Mouse (Mus musculus): Measurements from ENCODE around the gene Smurf1. TPM values are rescaled to one million over a fixed set of nuclear protein-coding genes. Genes with fewer than 3 reads are reported as not detected.

The Smurf1 gene
- total and polyA plus RNA-seq, 3 experiments, result 1.3 to 4.1 (median 2.1) TPM

- Histone ChIP-seq H3K9me3 (replicated peaks) (no peaks in the 10 kb centered on the region), H3K36me3 (replicated peaks) (no peaks in the 10 kb centered on the region), H3K27me3 (ENCODE audit: insufficient read depth, low read length) (no peaks in the 10 kb centered on the region; the same call in 1 of the 2 replicates), H3K4me3 (ENCODE audit: low read depth, low read length) (no peak overlapping the region), H3K4me1 (ENCODE audit: insufficient read depth, low read depth, low read length) (no peaks in the 10 kb centered on the region)
- DNase-seq (ENCODE audit: low spot score) (no peak), ATAC-seq (ENCODE audit: extremely low read depth, insufficient number of reproducible peaks, low FRiP score, poor library complexity, severe bottlenecking) (no peak)
- TF ChIP-seq POLR2AphosphoS5 (IDR thresholded peaks at IDR 0.05; ENCODE audit: insufficient replicate concordance, low read depth, low read length) (no peak), TAL1 (conservative IDR thresholded peaks at IDR 0.05; ENCODE audit: low read depth, low read length) (no peak), GATA2 (IDR thresholded peaks at IDR 0.05; ENCODE audit: borderline replicate concordance, low read depth, low read length) (no peak), GATA1 (IDR thresholded peaks at IDR 0.05; ENCODE audit: borderline replicate concordance, low read length) (no peak), CTCF (IDR thresholded peaks at IDR 0.05; ENCODE audit: low read depth, low read length) (no peak)
Observed at GRCm38 (mm10) chr5:144891276-144891675, 74.4 kb downstream of the Smurf1 start.

- H3K36me3 ChIP-seq (replicated peaks), result no peaks in the 10 kb centered on the region
- DNase-seq (ENCODE audit: low spot score), result no peak
- TF ChIP-seq TAL1 (conservative IDR thresholded peaks at IDR 0.05; ENCODE audit: low read depth, low read length), result no peak
- no peak for TF ChIP-seq POLR2AphosphoS5 (IDR thresholded peaks at IDR 0.05; ENCODE audit: insufficient replicate concordance, low read depth, low read length)
- no peak for TF ChIP-seq GATA1 (IDR thresholded peaks at IDR 0.05; ENCODE audit: borderline replicate concordance, low read length)
- TF ChIP-seq GATA2 (IDR thresholded peaks at IDR 0.05; ENCODE audit: borderline replicate concordance, low read depth, low read length), result no peak
- no peak for TF ChIP-seq CTCF (IDR thresholded peaks at IDR 0.05; ENCODE audit: low read depth, low read length)
- H3K27me3 ChIP-seq (ENCODE audit: insufficient read depth, low read length), result 0 out of 2 replicates have a peak, but pooled peaks cover 2% of the 10 kb centered on the region
- no peak for ATAC-seq (ENCODE audit: extremely low read depth, insufficient number of reproducible peaks, low FRiP score, poor library complexity, severe bottlenecking)
- H3K4me1 ChIP-seq (ENCODE audit: insufficient read depth, low read depth, low read length), result peaks cover 3% of the 10 kb centered on the region; the same call in 1 of the 2 replicates
- H3K4me3 ChIP-seq (ENCODE audit: low read depth, low read length), result no peak overlapping the region
- no peaks in the 10 kb centered on the region for H3K9me3 ChIP-seq (replicated peaks)
Observed at GRCm38 (mm10) chr5:144885968-144886650, 79.5 kb downstream of the Smurf1 start.

DNA sequence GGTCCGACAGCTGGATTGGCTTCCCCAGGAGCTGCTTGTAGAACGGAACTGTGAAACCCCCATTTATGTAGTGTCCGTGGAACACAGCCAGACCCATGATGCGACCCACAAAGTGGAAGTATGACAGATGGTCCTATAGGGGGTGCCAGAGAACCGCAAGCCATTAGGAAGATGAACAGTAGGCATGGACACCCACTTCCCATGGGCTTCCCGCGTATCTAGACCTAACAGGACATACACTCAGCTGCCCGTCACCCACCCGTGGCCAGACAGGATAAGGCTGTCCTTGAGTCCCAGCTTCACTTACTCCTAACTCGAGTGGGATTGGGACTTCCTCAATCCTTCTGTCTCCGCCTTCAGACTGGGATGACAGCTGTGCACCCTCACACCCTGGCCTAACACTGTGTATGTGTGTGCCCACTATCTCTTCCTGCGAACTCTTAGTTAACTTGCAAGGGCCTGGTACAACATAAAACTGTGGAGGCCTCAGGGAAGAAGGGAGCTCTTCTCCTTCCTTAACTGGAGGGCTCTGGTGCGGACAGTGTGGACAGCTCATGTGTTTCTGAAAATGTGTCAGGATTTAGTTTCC lies 80.9 kb downstream of the Smurf1 start:
- DNase-seq (ENCODE audit: low spot score) (no peak), ATAC-seq (ENCODE audit: extremely low read depth, insufficient number of reproducible peaks, low FRiP score, poor library complexity, severe bottlenecking) (peak; percentile 22; the same call in 1 of the 2 replicates)
- Histone ChIP-seq H3K36me3 (replicated peaks) (no peaks in the 10 kb centered on the region), H3K27me3 (ENCODE audit: insufficient read depth, low read length) (0 out of 2 replicates have a peak, but pooled peaks cover 2% of the 10 kb centered on the region), H3K4me3 (ENCODE audit: low read depth, low read length) (no peak overlapping the region), H3K9me3 (replicated peaks) (no peaks in the 10 kb centered on the region), H3K4me1 (ENCODE audit: insufficient read depth, low read depth, low read length) (peaks cover 3% of the 10 kb centered on the region; the same call in 1 of the 2 replicates)
- TF ChIP-seq GATA2 (IDR thresholded peaks at IDR 0.05; ENCODE audit: borderline replicate concordance, low read depth, low read length), result no peak
- TF ChIP-seq CTCF (IDR thresholded peaks at IDR 0.05; ENCODE audit: low read depth, low read length), result no peak
- no peak for TF ChIP-seq GATA1 (IDR thresholded peaks at IDR 0.05; ENCODE audit: borderline replicate concordance, low read length)
- TF ChIP-seq POLR2AphosphoS5 (IDR thresholded peaks at IDR 0.05; ENCODE audit: insufficient replicate concordance, low read depth, low read length), result no peak
- no peak for TF ChIP-seq TAL1 (conservative IDR thresholded peaks at IDR 0.05; ENCODE audit: low read depth, low read length)

DNA sequence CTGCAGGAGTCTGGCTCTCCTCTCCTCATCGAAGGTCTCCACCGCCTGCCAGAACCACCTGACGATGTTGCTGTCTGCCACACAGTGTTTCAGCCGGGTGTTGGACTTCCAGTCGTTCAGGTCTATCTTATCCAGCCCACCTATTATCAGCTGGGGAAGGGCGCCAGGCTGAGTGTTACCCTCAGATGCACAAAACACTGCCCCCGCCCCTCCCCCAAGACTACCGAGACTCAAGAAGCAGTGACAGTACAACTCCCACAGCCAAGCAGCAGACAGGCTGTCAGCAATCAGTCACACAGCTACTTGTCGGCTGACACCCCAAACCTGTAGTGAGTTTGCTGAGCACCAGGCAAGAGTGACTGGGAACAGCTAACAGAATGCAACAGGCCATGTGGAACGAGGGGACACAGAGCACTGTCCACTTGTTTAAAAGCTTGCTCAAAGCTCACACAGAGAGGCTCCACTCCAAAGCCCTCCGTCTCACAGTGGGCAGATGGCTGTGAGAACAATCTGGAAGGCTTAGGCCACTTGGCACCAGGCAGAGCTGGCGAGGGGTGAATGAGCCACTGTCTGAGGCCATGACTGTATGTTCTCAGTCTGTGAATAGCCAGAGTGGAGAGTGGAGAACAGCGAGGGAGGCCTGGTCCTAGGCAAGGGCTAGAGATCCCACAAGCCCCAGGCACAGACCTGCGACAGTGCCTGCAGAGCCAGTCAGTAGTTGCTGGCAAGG lies 83.8 kb downstream of the Smurf1 start:
- ATAC-seq (ENCODE audit: extremely low read depth, insufficient number of reproducible peaks, low FRiP score, poor library complexity, severe bottlenecking), result no peak
- H3K9me3 ChIP-seq (replicated peaks), result no peaks in the 10 kb centered on the region
- H3K4me3 ChIP-seq (ENCODE audit: low read depth, low read length), result no peak overlapping the region
- no peak for TF ChIP-seq TAL1 (conservative IDR thresholded peaks at IDR 0.05; ENCODE audit: low read depth, low read length)
- no peak for TF ChIP-seq CTCF (IDR thresholded peaks at IDR 0.05; ENCODE audit: low read depth, low read length)
- no peak for TF ChIP-seq GATA1 (IDR thresholded peaks at IDR 0.05; ENCODE audit: borderline replicate concordance, low read length)
- TF ChIP-seq GATA2 (IDR thresholded peaks at IDR 0.05; ENCODE audit: borderline replicate concordance, low read depth, low read length), result no peak
- TF ChIP-seq POLR2AphosphoS5 (IDR thresholded peaks at IDR 0.05; ENCODE audit: insufficient replicate concordance, low read depth, low read length), result no peak
- no peak for DNase-seq (ENCODE audit: low spot score)
- H3K4me1 ChIP-seq (ENCODE audit: insufficient read depth, low read depth, low read length), result peaks cover 3% of the 10 kb centered on the region; the same call in 1 of the 2 replicates
- peaks cover 8% of the 10 kb centered on the region; the same call in 1 of the 2 replicates for H3K27me3 ChIP-seq (ENCODE audit: insufficient read depth, low read length)
- H3K36me3 ChIP-seq (replicated peaks), result no peaks in the 10 kb centered on the region

GRCm38 (mm10) chr5:144877021-144877420 lies 88.6 kb downstream of the Smurf1 start:
- Histone ChIP-seq H3K4me3 (ENCODE audit: low read depth, low read length) (no peak overlapping the region), H3K36me3 (replicated peaks) (no peaks in the 10 kb centered on the region), H3K27me3 (ENCODE audit: insufficient read depth, low read length) (peaks cover 11% of the 10 kb centered on the region; the same call in 1 of the 2 replicates), H3K9me3 (replicated peaks) (no peaks in the 10 kb centered on the region), H3K4me1 (ENCODE audit: insufficient read depth, low read depth, low read length) (no peaks in the 10 kb centered on the region)
- ATAC-seq (ENCODE audit: extremely low read depth, insufficient number of reproducible peaks, low FRiP score, poor library complexity, severe bottlenecking) (no peak), DNase-seq (ENCODE audit: low spot score) (no peak)
- TF ChIP-seq CTCF (IDR thresholded peaks at IDR 0.05; ENCODE audit: low read depth, low read length) (no peak), GATA2 (IDR thresholded peaks at IDR 0.05; ENCODE audit: borderline replicate concordance, low read depth, low read length) (no peak), GATA1 (IDR thresholded peaks at IDR 0.05; ENCODE audit: borderline replicate concordance, low read length) (no peak), TAL1 (conservative IDR thresholded peaks at IDR 0.05; ENCODE audit: low read depth, low read length) (no peak), POLR2AphosphoS5 (IDR thresholded peaks at IDR 0.05; ENCODE audit: insufficient replicate concordance, low read depth, low read length) (no peak)

Data from G1E (cell line).